Mouse (Mus musculus) hindbrain, embryonic 10.5 days (tissue): ENCODE measurements around the gene Lrrc20. TPM values are rescaled to one million over a fixed set of nuclear protein-coding genes. Genes with fewer than 3 reads are reported as not detected.
A peak's percentile ranks its signal among the peaks of the same experiment; 100 is the strongest.

Experiments used
- DNase-seq: peaks from one replicate; pipeline ENCODE4 v3.0.0-alpha.2; 2017; ENCODE audit warnings: low spot score
- H3K27ac ChIP-seq: fragments of 300-500 bp; sonication (generic); 2 replicates; pipeline ENCODE4 v1.5.1; 2016; ENCODE audit warnings: mild to moderate bottlenecking, moderate library complexity
- H3K27me3 ChIP-seq: fragments of 300-500 bp; sonication (generic); 2 replicates; pipeline ENCODE4 v1.6.1; 2016; ENCODE audit warnings: mild to moderate bottlenecking; ENCODE audit not compliant: poor library complexity, insufficient read depth, severe bottlenecking
- H3K36me3 ChIP-seq: fragments of 300-500 bp; sonication (generic); 2 replicates; pipeline ENCODE4 v1.6.1; 2016; ENCODE audit warnings: mild to moderate bottlenecking, moderate library complexity
- H3K4me1 ChIP-seq: fragments of 300-500 bp; sonication (generic); replicated peaks from 2 replicates; pipeline ENCODE4 v1.6.1; 2016; ENCODE audit warnings: mild to moderate bottlenecking
- H3K4me3 ChIP-seq: fragments of 300-500 bp; sonication (generic); 2 replicates; pipeline ENCODE4 v1.5.1; 2016; ENCODE audit warnings: mild to moderate bottlenecking, moderate library complexity
- H3K9me3 ChIP-seq: fragments of 300-500 bp; sonication (generic); 2 replicates; pipeline ENCODE4 v1.6.1; 2016; ENCODE audit warnings: mild to moderate bottlenecking, moderate library complexity
- WGBS: fragments of 180-500 bp; shearing (Covaris S2); methylation state at CpG from one replicate; pipeline ENCODE4 v1.1.7; 2016; 5-methylcytosine and 5-hydroxymethylcytosine counted together
- polyA plus RNA-seq: library from polyadenylated mRNA; unstranded; fragments of >200 nt; fragmentation: Nextera tagmentation; extraction: Ambion mirVana; gene quantifications from 2 replicates; pipeline ENCODE4 v1.2.1, GENCODE M21; 2016

Gene Lrrc20
- polyA plus RNA-seq, 1 experiment from 2014 or later, result 13.5 TPM

DNA sequence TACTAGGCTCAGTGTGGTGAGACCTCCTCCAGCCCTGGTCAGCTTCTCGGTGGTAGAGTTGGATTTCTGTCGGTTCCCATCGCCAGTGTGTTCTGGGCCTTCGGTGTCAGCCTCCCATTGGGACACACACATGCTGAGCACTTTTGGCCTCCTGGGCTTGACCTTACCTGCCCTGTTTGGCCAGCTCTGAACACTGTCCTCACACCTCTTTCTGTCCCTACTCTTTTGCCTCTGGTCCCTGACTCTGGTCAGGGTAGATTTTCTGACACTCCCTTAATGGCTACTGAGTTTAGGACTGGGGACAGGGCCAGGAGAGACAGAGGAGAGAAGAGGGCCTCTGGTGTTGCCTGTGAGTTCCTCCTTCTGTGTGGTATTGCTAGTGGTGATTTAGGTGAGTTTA lies 4.3 kb downstream of the Lrrc20 start:
- H3K27ac ChIP-seq, result no peak overlapping the region
- WGBS, result 89% methylated on average over 4 of the region's 4 CpGs
- peaks cover 25% of the 10 kb centered on the region for H3K27me3 ChIP-seq
- no peak overlapping the region for H3K4me3 ChIP-seq
- peaks cover 34% of the 10 kb centered on the region for H3K4me1 ChIP-seq
- no peaks in the 10 kb centered on the region for H3K9me3 ChIP-seq
- DNase-seq, result no peak
- no peaks in the 10 kb centered on the region for H3K36me3 ChIP-seq

DNA sequence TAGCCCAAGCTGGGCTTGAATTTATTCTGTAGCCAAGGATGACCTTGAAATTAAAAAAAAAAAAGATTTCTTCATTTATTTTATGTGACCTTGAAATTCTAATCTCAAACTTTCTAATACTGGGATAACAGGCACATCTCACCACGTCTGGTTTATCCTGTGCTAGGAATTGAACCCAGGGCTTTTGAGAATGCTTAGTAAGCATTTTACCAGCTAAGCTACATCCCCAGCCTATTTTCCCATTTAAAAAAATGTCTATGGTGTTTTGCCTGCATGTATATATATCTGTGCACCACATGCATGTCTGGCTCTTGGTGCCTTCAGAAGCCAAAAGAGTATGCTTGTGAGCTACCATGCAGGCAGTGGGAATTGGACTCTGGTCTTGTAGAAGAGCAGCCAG lies 4.9 kb downstream of the Lrrc20 start:
- H3K27me3 ChIP-seq, result peaks cover 25% of the 10 kb centered on the region
- DNase-seq, result no peak
- no peaks in the 10 kb centered on the region for H3K36me3 ChIP-seq

DNA sequence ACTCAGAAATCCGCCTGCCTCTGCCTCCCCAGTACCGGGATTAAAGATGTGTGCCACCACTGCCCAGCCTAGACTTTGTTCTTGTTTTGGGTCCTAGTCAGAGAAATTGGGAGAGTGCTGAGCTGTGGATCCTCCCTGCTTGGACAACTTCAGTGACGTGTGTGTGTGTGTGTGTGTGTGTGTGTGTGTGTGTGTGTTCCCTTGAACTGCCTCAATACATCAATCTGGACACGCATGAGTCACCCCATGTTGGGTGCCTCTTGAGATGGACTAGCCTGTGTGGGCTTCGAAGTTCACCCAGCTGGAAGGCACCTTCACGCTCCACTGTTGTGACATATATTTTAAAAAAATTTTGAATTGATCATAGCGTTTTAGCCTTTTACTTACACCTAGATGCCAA lies 7.2 kb downstream of the Lrrc20 start:
- WGBS, result 91% methylated on average over 7 of the region's 7 CpGs

More for the DNA sequence above, 4.9 kb downstream of the Lrrc20 start:
- H3K9me3 ChIP-seq, result no peaks in the 10 kb centered on the region
- no peak overlapping the region for H3K4me3 ChIP-seq
- H3K27ac ChIP-seq, result no peak overlapping the region
- WGBS, result 73% methylated on average over 1 of the region's 1 CpGs
- peaks cover 31% of the 10 kb centered on the region for H3K4me1 ChIP-seq

DNA sequence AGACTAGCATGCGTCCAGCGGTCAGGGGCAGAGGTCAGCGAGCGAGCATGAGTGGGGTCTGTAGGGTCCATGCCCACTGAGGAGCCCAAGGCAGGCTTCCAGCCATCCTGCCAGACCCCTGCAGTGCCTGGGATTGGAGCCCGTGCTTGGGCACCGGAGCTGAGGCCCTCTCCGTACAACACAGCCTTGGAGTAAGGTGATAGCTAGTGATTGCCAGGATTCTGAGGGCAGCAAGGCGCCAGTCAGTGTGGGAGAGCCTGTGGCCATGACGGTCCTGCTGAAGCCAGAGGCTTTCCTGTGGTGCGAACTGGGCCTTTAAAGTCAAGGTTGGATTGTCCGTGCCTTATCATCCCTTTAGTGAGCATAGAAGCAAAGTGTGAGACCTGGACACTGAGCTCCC lies 9.2 kb downstream of the Lrrc20 start:
- H3K36me3 ChIP-seq, result no peaks in the 10 kb centered on the region
- H3K4me1 ChIP-seq, result peaks cover 6% of the 10 kb centered on the region; the same call in 1 of the 2 replicates
- WGBS, result 81% methylated on average over 11 of the region's 11 CpGs
- no peaks in the 10 kb centered on the region for H3K9me3 ChIP-seq
- no peak for DNase-seq
- H3K27me3 ChIP-seq, result no peaks in the 10 kb centered on the region
- no peak overlapping the region for H3K4me3 ChIP-seq
- H3K27ac ChIP-seq, result no peak overlapping the region

More for the DNA sequence above, 7.2 kb downstream of the Lrrc20 start:
- no peak for DNase-seq
- H3K36me3 ChIP-seq, result no peaks in the 10 kb centered on the region
- peaks cover 10% of the 10 kb centered on the region; the same call in 1 of the 2 replicates for H3K27me3 ChIP-seq
- H3K9me3 ChIP-seq, result no peaks in the 10 kb centered on the region
- no peak overlapping the region for H3K27ac ChIP-seq
- peaks cover 13% of the 10 kb centered on the region for H3K4me1 ChIP-seq
- H3K4me3 ChIP-seq, result no peak overlapping the region

DNA sequence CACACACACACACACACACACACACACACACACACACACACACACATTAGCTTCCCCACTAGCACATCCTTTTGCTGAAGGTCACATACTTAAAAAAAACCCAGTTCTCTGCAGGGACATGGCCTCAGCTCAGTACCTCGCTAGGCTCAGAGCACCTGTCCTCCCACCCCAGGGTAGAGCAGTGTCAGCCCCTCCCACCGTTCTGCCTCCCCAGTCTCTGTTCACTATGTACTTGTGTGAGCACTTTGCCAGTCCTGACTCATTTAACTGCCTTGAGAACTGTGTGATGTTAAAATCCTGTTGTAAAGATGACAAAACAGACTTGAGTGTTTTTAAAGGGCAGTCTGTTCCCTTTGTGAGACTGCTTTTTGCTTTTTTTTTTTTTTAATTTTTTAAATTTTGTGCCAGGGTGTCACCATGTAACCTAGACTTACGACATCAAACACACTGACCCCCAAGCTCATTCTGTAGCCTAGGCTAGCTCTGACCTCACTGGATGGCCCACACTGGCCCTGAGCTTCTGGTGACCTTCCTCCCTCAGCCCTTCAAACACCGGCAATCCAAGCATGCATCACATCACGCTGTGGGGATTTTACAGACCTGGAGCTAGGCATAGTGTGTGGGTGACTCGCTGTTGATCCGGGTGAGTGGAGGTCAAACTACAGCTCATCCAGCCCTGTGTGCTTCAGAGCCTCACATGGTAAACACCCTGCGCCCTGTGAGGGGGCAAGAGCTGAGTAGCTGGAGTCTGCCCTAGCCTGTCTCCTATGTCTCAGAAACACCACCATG lies 11.1 kb downstream of the Lrrc20 start:
- no peak overlapping the region for H3K27ac ChIP-seq
- no peak for DNase-seq
- no peaks in the 10 kb centered on the region for H3K9me3 ChIP-seq
- no peaks in the 10 kb centered on the region for H3K36me3 ChIP-seq
- H3K4me3 ChIP-seq, result no peak overlapping the region
- WGBS, result 87% methylated on average over 8 of the region's 8 CpGs
- no peaks in the 10 kb centered on the region for H3K27me3 ChIP-seq
- H3K4me1 ChIP-seq, result peaks cover 6% of the 10 kb centered on the region; the same call in 1 of the 2 replicates

DNA sequence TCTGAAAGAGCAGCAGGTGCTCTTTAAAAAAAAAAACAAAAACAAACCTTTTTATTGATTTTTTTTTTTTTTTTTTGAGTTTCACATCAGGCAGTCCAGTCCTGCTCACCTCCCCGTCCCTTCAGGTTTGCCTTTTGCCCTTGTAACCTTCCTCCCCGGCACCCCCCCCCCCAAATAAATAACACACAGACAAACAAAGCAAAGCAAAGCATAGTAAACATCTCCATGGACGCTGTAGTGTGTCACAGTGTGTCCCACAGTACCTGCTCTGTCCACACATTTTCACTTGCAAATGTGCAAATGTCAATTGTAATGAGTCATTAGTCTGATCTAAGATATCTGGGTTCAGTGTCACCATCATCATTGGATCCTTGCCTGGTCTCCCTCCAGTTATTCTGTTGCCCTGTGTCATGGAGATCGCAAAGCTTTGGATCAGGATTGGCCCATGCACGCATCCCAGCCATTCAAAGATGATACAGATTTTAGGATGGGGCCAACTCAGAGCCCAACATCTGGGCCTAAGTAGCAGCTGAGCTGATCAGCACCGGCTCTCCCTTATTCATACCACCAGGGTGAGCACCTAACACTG lies 13.0 kb downstream of the Lrrc20 start:
- 85% methylated on average over 6 of the region's 6 CpGs for WGBS
- no peak for DNase-seq
- Histone ChIP-seq H3K27me3 (no peaks in the 10 kb centered on the region), H3K9me3 (no peaks in the 10 kb centered on the region), H3K4me1 (peaks cover 9% of the 10 kb centered on the region; the same call in 1 of the 2 replicates), H3K36me3 (no peaks in the 10 kb centered on the region), H3K27ac (no peak overlapping the region), H3K4me3 (no peak overlapping the region)

DNA sequence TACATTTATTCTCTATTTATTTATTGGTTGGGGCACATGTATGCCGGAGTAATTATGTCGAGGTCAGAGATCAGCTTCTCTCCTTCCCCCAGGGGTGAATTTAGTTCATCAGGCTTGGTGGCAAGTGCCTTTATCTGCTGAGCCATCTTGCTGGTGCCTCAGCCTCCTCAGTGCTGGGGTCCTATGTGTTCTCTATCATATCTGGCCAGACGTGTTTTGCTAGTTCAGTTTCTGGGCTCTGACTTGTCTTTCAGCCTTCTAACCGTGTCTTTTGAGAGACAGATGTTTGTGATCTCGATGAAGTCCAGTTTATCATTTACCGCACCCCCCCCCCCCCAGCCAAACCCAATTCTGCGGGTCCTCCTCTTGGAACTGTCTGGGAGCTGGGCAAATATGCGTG lies 16.0 kb downstream of the Lrrc20 start:
- Histone ChIP-seq H3K9me3 (no peaks in the 10 kb centered on the region), H3K27ac (no peak overlapping the region), H3K27me3 (no peaks in the 10 kb centered on the region), H3K4me1 (peaks cover 27% of the 10 kb centered on the region), H3K36me3 (no peaks in the 10 kb centered on the region), H3K4me3 (no peak overlapping the region)
- 50% methylated on average over 8 of the region's 8 CpGs for WGBS
- no peak for DNase-seq

DNA sequence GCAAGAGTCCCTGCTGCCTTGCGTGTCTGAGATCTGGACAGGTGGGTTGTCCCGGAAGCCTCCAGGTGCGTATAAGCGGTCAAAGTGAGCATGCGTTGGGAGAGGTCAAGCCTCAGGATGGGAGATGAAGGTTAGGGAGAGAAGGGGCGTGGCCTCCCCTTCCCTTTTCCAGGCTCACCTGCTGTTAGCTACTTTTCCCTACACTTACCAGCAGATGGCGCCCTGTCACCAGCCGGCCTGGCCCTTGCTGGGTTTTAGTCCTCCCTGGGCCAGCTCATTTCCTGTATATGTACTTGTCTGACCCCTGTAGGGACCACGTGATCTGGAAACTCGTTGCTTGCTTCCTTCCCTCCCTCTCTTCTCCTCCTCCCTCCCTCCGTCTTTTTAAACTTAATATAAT lies 16.4 kb downstream of the Lrrc20 start:
- whole genome bisulfite sequencing, result 7% methylated on average over 11 of the region's 11 CpGs
- no peaks in the 10 kb centered on the region for H3K9me3 ChIP-seq

DNA sequence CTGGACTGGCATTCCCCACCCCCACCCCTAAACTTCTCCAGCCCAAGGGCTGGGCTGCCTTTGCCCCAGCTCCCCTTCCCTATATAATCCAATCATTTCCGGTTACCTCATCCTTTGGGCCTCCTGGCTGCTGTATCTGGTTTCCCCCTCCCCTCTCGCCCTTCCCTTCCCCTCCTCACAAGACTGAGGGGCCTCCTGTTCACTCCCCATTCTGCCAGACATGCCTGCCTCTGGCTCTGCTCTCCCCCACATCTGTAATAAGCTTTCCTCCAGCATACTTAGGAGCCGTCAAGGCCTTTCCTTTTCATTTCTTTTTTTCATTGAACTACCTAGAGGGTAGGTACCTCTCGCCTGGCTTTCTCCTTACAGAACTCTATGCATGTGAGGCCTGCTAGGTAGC lies 19.9 kb downstream of the Lrrc20 start:
- Histone ChIP-seq H3K27ac (peak overlapping the region; percentile 75), H3K4me3 (no peak overlapping the region), H3K4me1 (peaks cover 35% of the 10 kb centered on the region), H3K36me3 (no peaks in the 10 kb centered on the region), H3K27me3 (no peaks in the 10 kb centered on the region), H3K9me3 (no peaks in the 10 kb centered on the region)
- DNase-seq, result no peak
- WGBS, result 70% methylated on average over 4 of the region's 4 CpGs

More for the DNA sequence above, 16.4 kb downstream of the Lrrc20 start:
- peak; percentile 82 for DNase-seq
- H3K27me3 ChIP-seq, result no peaks in the 10 kb centered on the region
- H3K27ac ChIP-seq, result no peak overlapping the region
- peaks cover 29% of the 10 kb centered on the region for H3K4me1 ChIP-seq
- no peak overlapping the region for H3K4me3 ChIP-seq
- no peaks in the 10 kb centered on the region for H3K36me3 ChIP-seq

DNA sequence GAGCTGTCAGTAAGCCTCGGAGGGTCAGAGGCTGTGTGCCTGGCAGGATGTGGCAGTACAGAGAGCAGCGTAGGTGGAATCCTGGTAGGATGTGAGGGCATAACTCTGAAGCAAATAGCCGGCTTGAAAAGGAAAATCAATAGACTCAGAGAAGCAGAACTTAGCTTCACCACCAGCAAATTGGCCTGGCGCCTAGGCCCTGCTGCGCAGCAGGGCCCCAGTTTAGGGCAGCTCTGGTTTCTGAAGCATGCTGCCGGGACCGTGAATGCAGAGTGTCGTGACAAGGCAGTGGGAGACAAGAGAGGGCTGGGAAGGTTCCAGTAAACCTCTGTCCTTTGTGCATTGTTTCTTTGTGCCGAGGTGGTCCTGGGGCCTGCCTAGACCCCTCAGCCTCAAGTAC lies 20.6 kb downstream of the Lrrc20 start:
- peaks cover 35% of the 10 kb centered on the region for H3K4me1 ChIP-seq
- H3K27me3 ChIP-seq, result no peaks in the 10 kb centered on the region
- 47% methylated on average over 9 of the region's 9 CpGs for WGBS
- H3K9me3 ChIP-seq, result no peaks in the 10 kb centered on the region
- no peak overlapping the region for H3K4me3 ChIP-seq
- no peaks in the 10 kb centered on the region for H3K36me3 ChIP-seq
- H3K27ac ChIP-seq, result peak overlapping the region; percentile 75
- peak; percentile 18 for DNase-seq

DNA sequence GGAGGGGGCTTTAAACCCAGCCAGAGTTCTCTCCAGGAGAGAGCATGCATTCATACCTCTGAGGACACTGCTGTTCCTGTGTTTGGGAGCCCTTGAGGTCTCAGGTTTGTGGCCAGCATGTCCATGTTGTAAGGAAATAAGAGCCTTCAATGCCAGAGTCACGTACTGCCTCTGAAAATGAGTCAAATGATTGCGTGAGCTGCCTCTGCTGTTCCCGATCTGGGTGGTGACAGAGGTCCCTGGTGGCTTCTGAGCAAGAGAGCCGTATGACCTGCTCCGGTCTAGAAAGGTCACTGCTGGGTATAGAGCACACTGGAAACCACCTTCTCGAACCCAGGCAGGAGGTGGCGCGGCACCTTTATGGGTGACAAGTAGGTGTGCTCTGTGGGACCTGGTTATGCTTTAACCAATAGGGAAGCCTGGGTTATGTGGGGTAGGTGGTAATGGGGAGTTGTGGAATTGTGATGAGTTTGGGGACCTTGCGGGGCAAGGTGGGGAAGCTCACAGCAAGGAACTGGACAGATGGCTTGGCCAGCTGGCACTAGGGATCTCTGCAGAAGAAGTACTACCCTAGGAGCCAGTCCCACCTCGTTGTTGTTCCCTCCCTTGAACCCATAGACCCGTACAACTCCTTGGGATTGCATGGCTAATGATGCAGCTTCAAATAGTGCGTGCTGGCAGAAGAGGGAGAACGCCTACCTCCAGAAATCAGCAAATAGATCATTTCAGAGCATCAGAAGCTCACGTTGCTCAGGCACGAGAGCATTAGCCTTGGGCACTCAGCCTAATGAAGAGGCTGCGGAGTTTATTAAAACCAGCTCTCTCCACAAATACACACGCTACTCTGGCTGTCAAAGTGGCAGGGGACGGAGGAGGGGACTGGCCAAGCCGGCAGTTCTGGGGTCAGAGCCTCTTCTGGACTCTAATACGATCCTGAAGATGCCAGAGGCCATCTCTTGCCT lies 24.2 kb downstream of the Lrrc20 start:
- no peaks in the 10 kb centered on the region for H3K27me3 ChIP-seq
- no peak overlapping the region for H3K27ac ChIP-seq
- H3K4me1 ChIP-seq, result peaks cover 25% of the 10 kb centered on the region
- WGBS, result 84% methylated on average over 20 of the region's 20 CpGs
- no peaks in the 10 kb centered on the region; the same call in 1 of the 2 replicates for H3K36me3 ChIP-seq
- no peak for DNase-seq
- no peak overlapping the region for H3K4me3 ChIP-seq
- no peaks in the 10 kb centered on the region for H3K9me3 ChIP-seq

DNA sequence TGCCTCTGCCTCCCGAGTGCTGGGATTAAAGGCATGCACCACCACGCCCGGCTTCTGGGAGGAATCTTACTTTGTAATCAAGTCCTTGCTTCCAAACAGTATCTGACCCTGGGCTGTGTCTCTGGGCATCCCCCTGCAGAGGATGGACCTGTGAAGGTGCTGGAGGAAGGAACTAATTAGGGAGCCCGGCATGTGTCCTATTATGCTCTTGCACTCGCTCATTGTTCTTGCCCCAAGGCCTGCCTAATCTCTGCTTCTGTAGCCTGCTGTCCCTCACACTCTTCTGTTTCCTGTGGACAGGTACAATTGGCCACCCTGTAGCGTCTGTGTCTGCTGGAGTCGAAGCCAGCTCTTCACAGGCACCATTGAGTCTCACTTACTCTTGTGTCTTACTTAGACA lies 25.2 kb downstream of the Lrrc20 start:
- Histone ChIP-seq H3K27ac (no peak overlapping the region), H3K4me3 (no peak overlapping the region), H3K4me1 (peaks cover 16% of the 10 kb centered on the region), H3K36me3 (no peaks in the 10 kb centered on the region; the same call in 1 of the 2 replicates), H3K27me3 (no peaks in the 10 kb centered on the region), H3K9me3 (no peaks in the 10 kb centered on the region)
- 59% methylated on average over 7 of the region's 7 CpGs for WGBS
- no peak for DNase-seq
